Mouse (Mus musculus): ENCODE measurements around the gene Upk3bl.
"Not testable (repeated sequence)": the region's sequence is repeated elsewhere in the genome, so short reads cannot be mapped to it uniquely, and the experiment has no call there.

Gene Upk3bl

GRCm38 (mm10) chr5:136084891-136085651, 30.8 kb downstream of the Upk3bl start:
- no peak for DNase-seq (ENCODE audit: low read depth, low spot score)

- no peak for DNase-seq (ENCODE audit: low read depth, low spot score)
Measured at GRCm38 (mm10) chr5:136086290-136086689, 32.0 kb downstream of the Upk3bl start.

GRCm38 (mm10) chr5:136088821-136089575, 34.7 kb downstream of the Upk3bl start:
- DNase-seq (ENCODE audit: low read depth, low spot score), result no peak

GRCm38 (mm10) chr5:136091927-136092326, 37.6 kb downstream of the Upk3bl start:
- DNase-seq (ENCODE audit: low read depth, low spot score), result no peak

- peak; percentile 28 for DNase-seq (ENCODE audit: low read depth, low spot score)
Measured at GRCm38 (mm10) chr5:136094249-136095010, 40.1 kb downstream of the Upk3bl start.

- no peak for DNase-seq (ENCODE audit: low read depth, low spot score)
Measured at GRCm38 (mm10) chr5:136095089-136095488, 40.8 kb downstream of the Upk3bl start.

GRCm38 (mm10) chr5:136098536-136098935, 44.2 kb downstream of the Upk3bl start:
- DNase-seq (ENCODE audit: low read depth, low spot score), result no peak

GRCm38 (mm10) chr5:136102099-136102820, 48.0 kb downstream of the Upk3bl start:
- DNase-seq (ENCODE audit: low read depth, low spot score), result peak; percentile 60

GRCm38 (mm10) chr5:136104511-136104910, 50.2 kb downstream of the Upk3bl start:
- no peak for DNase-seq (ENCODE audit: low read depth, low spot score)

GRCm38 (mm10) chr5:136108486-136108885, 54.2 kb downstream of the Upk3bl start:
- no peak for DNase-seq (ENCODE audit: low read depth, low spot score)

GRCm38 (mm10) chr5:136109042-136109441, 54.8 kb downstream of the Upk3bl start:
- DNase-seq (ENCODE audit: low read depth, low spot score), result no peak

- DNase-seq (ENCODE audit: low read depth, low spot score), result not testable (repeated sequence)
Measured at GRCm38 (mm10) chr5:136113546-136113945, 59.3 kb downstream of the Upk3bl start.

Data from telencephalon, adult 2 months (tissue).